Mouse (Mus musculus): Measurements from ENCODE around the gene Fam171a1.

GRCm38 (mm10) chr2:3176751-3177150 is 62.7 kb downstream of the Fam171a1 start:
- TF ChIP-seq CTCF (IDR thresholded peaks at IDR 0.05; ENCODE audit: extremely low read depth, insufficient read depth, low read length) (no peak), POLR2A (IDR thresholded peaks at IDR 0.05; ENCODE audit: extremely low read depth, insufficient read depth, low read length) (no peak)
